Mouse (Mus musculus) ES-Bruce4 (cell line): ENCODE data around the gene Synrg. TPM values are rescaled to one million over a fixed set of nuclear protein-coding genes. Genes with fewer than 3 reads are reported as not detected.

Source experiments
- H3K27ac ChIP-seq: 2 replicates; pipeline ENCODE4 v1.5.1; 2012; ENCODE audit warnings: low read length, inconsistent platforms; ENCODE audit not compliant: insufficient read depth
- H3K27me3 ChIP-seq: 2 replicates; pipeline ENCODE4 v1.6.1; 2012; ENCODE audit warnings: mild to moderate bottlenecking, low read length, inconsistent platforms; ENCODE audit not compliant: control insufficient read depth, poor library complexity, insufficient read depth, severe bottlenecking
- H3K36me3 ChIP-seq: 2 replicates; pipeline ENCODE4 v1.6.1; 2012; ENCODE audit warnings: inconsistent platforms, mild to moderate bottlenecking, low read length, moderate library complexity; ENCODE audit not compliant: control insufficient read depth, poor library complexity, insufficient read depth, severe bottlenecking
- H3K4me1 ChIP-seq: one replicate; pipeline ENCODE4 v1.8.1; 2011; ENCODE audit warnings: low read length; ENCODE audit not compliant: control insufficient read depth, insufficient read depth
- H3K4me3 ChIP-seq: 2 replicates; pipeline ENCODE4 v1.5.1; 2011; ENCODE audit warnings: low read depth, mild to moderate bottlenecking, low read length
- H3K9ac ChIP-seq: 2 replicates; pipeline ENCODE4 v1.6.1; 2012; ENCODE audit warnings: low read depth, mild to moderate bottlenecking, inconsistent platforms; ENCODE audit not compliant: poor library complexity, severe bottlenecking
- H3K9me3 ChIP-seq: replicated peaks from 2 replicates; pipeline ENCODE4 v1.6.1; 2012; ENCODE audit warnings: mild to moderate bottlenecking, low read length, inconsistent platforms; ENCODE audit not compliant: control insufficient read depth, poor library complexity, insufficient read depth, severe bottlenecking
- CTCF ChIP-seq: IDR thresholded peaks from one replicate; pipeline ENCODE4 v1.8.1; 2011; ENCODE audit warnings: low read depth, low read length
- EP300 ChIP-seq: IDR thresholded peaks from 2 replicates; pipeline ENCODE4 v1.6.1; 2011; ENCODE audit warnings: low read depth, low read length; ENCODE audit not compliant: insufficient read depth
- POLR2A ChIP-seq: IDR thresholded peaks from one replicate; pipeline ENCODE4 v1.8.1; 2011; ENCODE audit warnings: low read length; ENCODE audit not compliant: insufficient read depth
- polyA plus RNA-seq: library from polyadenylated mRNA; stranded (reverse); fragments of >200 nt; gene quantifications from 2 replicates; pipeline ENCODE4 v1.2.4, GENCODE M21; 2011; ENCODE audit warnings: low read depth; ENCODE audit not compliant: missing spikeins, insufficient read depth, insufficient read length

Gene Synrg
- polyA plus RNA-seq, 1 experiment, result 16.4 TPM

DNA sequence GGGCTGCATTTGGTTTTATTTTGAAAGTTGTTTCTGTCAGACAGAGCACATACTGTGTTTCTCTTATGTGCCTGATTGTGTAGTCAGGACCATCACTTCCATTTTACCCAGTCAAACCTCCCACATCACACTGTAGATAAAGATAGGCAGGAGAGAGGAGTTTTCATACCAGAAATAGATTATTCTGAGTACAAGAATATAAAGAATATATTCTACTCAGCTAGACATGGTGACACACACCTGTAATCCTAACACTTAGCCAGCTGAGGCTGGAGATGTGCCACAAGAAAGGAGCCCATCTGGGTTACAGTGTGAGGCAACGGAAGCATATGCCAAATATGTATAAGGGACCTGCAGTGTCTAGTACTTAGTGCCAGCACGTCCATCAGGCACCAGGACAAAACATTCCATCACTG is 31.3 kb downstream of the Synrg start:
- Histone ChIP-seq H3K4me3 (no peak overlapping the region), H3K4me1 (no peaks in the 10 kb centered on the region), H3K9me3 (no peaks in the 10 kb centered on the region), H3K36me3 (peaks cover 3% of the 10 kb centered on the region; the same call in 1 of the 2 replicates), H3K27ac (no peak overlapping the region), H3K27me3 (no peaks in the 10 kb centered on the region), H3K9ac (no peak overlapping the region)
- TF ChIP-seq CTCF, result no peak

DNA sequence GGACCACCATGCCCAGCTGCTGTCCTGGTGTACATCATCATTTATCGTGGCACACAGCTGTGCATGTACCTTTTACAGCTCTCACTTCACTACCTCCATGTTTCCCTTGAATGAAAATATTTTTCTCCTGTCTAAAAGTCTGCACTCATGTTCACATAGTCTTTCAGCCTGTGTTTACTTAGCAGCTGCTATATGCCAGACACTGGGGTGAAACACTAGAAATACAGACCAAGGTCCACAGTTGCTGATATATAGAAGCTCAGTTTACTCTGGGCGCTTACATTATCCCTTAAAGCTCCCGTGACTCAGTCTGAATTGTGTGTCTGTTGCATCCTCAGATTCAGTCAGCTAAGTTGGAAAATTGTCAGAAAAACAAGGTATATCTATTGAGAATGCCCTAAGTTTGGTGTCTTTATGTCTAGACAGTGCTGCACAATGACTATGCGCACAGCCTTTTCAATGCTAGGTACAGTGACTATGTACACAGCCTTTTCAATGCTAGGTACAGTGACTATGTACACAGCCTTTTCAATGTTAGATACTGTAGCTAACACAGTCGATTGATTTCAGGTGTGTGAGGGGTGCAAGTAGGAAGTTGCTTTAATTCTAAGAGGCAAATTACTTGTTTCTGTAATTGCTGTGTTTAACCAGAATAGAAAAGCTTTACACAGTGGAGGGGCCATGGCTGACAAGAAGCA is 33.1 kb downstream of the Synrg start:
- Histone ChIP-seq H3K9ac (no peak overlapping the region), H3K9me3 (no peaks in the 10 kb centered on the region), H3K4me3 (no peak overlapping the region), H3K36me3 (peaks cover 6% of the 10 kb centered on the region; the same call in 1 of the 2 replicates), H3K4me1 (no peaks in the 10 kb centered on the region), H3K27me3 (no peaks in the 10 kb centered on the region), H3K27ac (no peak overlapping the region)
- TF ChIP-seq POLR2A (no peak), EP300 (no peak), CTCF (no peak)

DNA sequence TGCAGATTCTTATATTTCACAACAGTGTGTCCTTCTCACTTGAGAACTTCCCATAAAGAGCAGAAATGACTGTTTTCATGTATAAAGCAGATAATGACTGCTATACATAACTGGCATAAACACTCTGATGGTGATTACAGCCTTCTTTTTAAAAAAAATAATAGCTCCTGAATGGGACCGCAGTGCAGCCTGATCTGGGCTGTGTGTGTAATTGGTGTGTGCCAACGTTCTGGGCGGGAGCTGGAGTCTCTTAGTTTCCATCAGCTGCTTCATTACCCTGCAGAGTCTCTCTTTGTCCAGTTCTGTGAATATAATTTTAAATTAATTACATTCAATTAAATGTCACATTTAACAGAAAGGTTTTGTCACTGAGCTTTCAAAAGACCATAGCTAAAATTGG is 34.8 kb downstream of the Synrg start:
- H3K27me3 ChIP-seq, result no peaks in the 10 kb centered on the region
- no peak overlapping the region for H3K4me3 ChIP-seq
- H3K9me3 ChIP-seq, result no peaks in the 10 kb centered on the region
- TF ChIP-seq POLR2A (no peak), EP300 (no peak), CTCF (no peak)
- H3K4me1 ChIP-seq, result no peaks in the 10 kb centered on the region
- H3K27ac ChIP-seq, result no peak overlapping the region
- H3K36me3 ChIP-seq, result peaks cover 6% of the 10 kb centered on the region; the same call in 1 of the 2 replicates
- H3K9ac ChIP-seq, result no peak overlapping the region

DNA sequence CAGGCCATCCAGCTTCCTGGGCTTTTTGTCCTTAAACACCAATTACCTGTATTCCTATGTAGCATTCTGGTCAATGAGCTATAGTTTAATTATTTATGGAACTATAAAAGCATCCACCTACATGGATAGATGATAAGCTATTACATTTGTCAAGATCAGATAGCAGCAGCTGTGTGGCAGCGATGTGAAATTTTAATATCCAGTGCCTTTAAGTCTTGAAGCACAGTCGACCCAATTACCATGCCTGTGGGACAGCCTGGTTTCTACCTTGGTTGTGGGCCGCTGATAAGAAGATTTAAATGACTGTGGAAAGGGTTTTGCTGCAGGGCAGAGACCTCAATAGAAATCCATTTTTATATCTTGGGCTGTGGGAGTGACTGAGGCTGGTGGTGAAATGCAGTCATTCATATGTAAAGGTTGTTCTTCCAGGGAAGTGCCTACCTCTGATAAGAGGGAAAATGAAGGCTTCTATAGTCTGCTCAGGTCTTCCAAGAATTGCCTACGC is 35.2 kb downstream of the Synrg start:
- Histone ChIP-seq H3K4me1 (no peaks in the 10 kb centered on the region), H3K27ac (no peak overlapping the region), H3K9me3 (no peaks in the 10 kb centered on the region), H3K9ac (no peak overlapping the region), H3K36me3 (peaks cover 6% of the 10 kb centered on the region; the same call in 1 of the 2 replicates), H3K4me3 (no peak overlapping the region), H3K27me3 (no peaks in the 10 kb centered on the region)
- TF ChIP-seq EP300, result no peak
- TF ChIP-seq POLR2A, result no peak
- no peak for TF ChIP-seq CTCF

DNA sequence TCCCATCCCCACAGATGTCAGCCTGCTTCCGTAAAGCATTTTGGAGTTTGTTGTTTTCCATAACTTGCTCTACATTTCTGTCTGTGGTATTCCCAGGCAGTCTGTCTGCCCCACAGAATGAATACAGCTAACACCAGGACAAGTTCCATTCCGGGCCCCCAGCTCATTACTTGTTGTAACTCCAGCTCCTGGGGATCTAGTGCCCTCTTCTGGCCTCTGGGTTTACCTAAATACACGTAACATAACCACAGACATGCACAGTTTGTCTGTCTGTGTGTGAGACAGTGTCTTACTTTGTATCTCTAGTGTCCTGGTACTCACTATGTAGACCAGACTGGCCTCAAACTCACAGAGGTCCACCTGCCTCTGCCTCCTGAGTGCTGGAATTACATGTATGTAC is 37.0 kb downstream of the Synrg start:
- TF ChIP-seq POLR2A, result no peak
- no peak for TF ChIP-seq CTCF
- TF ChIP-seq EP300, result no peak
- H3K27ac ChIP-seq, result no peak overlapping the region
- no peaks in the 10 kb centered on the region for H3K9me3 ChIP-seq
- no peak overlapping the region for H3K4me3 ChIP-seq
- H3K4me1 ChIP-seq, result no peaks in the 10 kb centered on the region
- H3K36me3 ChIP-seq, result peaks cover 3% of the 10 kb centered on the region; the same call in 1 of the 2 replicates
- H3K9ac ChIP-seq, result no peak overlapping the region
- no peaks in the 10 kb centered on the region for H3K27me3 ChIP-seq

DNA sequence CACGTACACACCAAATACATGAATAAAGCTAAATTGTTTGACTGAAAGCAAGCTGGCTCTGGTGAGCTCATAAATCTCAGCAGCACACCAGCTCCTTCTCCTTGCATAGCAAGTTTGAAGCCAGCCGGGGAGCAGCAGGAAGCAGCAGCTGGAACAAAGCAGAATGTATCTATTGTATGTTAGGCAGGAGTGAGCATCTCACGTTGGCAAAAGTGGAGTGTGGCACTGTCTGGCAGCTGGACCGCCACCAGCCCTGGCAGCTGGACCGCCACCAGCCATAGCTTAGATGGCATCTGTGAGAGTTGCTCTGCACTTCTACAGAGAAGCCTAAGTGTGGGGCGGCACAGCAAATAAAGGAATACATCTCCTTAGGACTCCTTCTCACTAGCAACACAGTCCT is 39.8 kb downstream of the Synrg start:
- Histone ChIP-seq H3K4me3 (no peak overlapping the region), H3K27ac (no peak overlapping the region), H3K4me1 (no peaks in the 10 kb centered on the region), H3K9me3 (no peaks in the 10 kb centered on the region), H3K36me3 (peaks cover 3% of the 10 kb centered on the region), H3K9ac (no peak overlapping the region), H3K27me3 (no peaks in the 10 kb centered on the region)
- TF ChIP-seq EP300 (no peak), POLR2A (no peak)
